Mouse (Mus musculus) c-Kit-negative CD71-positive TER-119-positive erythroid progenitor cells, embryonic 14.5 days (primary cell): ENCODE measurements around the gene Atxn2.
A peak's percentile ranks its signal among the peaks of the same experiment; 100 is the strongest.
"Not testable (repeated sequence)": the region's sequence is repeated elsewhere in the genome, so short reads cannot be mapped to it uniquely, and the experiment has no call there.

ENCODE experiments used
- DNase-seq: peaks from one replicate; pipeline ENCODE4 v3.0.0-alpha.2; 2013; ENCODE audit warnings: low read depth, low spot score

The Atxn2 gene

DNA sequence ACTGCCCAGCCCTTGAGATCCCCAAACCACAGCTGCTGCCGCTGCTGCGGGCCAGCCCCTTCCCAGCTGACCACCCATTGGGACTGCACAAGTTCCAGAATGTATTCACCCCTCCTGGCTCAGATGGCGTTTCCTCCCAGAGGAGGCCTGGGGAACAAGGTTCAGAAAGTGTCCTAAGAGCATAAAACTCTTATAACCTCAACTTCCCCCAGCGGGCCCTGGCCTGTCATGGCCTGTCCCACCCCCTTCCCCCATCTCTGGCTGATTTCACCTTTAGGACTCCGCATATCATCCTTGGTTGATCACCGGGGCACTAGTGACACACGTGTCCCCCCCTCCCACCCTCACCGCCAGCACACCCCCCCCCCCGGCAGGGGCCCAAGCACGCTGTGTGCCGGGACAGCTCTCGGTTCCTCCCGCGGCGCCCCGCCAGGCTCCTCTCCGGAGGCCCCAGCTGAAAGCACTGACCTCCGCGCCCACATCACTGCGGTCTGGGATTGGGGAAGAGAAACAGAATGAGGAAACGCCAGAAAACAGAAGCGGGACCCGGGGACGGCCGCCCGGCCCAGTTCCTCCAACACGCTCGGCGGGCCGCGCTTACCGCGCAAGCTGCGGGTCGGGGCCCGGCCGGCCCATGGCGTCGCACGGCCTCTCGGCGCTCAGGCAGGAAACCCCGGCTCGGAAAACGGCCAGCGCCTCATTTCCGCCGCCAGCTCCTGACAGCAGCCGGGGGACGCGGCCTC lies 125.0 kb downstream of the Atxn2 start:
- DNase-seq, result no peak

DNA sequence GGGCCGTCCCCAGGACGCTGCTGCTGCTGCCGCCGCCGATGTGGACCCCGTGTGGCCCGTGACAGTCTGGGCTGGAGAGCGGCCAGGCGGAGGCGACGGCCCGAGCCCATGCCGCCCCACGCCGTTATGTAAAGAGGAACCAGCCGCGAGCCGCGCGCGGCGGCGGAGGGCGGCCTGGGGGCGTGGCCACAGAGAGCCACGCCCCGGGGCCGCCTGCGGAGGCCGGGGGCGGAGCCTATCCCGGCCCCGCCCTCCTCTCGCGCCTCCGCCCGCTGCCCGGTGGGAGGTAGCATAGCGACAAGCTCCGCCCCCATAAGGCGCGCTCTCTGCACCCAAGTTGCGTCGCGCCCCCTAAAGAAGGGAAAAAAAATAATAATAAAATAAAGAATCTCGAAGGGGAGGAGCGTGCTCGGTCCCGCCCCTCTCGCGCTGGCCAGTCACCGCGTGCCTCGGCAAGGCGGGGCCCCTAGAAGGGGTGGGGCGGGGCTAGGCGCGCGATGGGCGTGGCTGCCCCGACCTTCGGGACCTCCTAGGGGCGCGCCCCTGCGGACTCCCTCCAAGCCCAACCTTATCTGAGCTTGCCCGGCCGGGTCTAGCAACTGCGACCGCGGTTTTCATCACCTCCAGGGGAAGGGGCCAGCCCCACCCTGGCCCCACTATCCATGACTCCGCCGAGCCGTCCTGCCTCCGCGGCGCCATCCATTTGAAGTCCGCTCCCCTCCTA lies 125.7 kb downstream of the Atxn2 start:
- DNase-seq, result peak; percentile 81

DNA sequence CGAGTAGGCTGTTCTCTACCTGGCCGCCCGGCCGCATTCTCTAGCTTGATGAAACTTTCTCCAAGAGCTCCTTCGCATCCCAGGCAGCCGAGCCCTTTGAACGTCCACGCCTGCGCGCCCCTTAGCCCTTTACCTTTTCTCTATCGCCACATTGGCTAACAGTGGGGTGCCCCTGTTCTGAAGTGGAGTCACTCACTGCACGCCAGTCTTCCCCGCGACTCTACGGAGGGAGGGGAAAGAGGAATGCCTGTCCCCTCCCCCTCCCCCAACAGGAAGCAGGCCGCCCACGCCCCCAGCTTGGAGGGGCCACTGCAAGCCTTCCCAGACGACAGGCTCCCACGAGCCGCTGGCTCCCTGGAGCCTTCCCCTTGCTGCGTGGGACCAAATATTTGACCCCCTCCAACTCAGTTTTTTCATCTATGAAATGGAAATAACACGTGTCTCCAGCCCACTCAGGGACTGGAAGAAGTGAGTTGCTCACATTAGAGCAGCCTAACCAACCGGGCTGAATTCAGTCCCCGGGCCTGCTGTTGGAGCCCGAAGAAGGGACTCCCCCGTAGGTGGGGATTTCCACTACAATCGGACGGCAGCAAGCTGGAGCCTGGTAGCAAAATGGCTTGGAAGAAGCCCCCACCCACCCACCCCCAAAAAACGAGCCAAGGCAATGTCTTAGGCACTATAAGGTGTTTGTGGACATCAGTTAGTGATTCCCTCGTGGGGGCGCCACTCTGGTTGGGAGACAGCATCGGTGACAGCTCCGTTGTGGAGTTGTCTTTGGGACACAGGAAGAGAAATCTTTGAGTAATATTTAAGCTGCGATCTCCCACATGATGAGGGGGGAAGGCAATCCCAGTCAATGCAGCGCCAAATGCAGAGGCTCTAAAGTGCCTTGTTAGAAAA lies 126.6 kb downstream of the Atxn2 start, which contains the start of gene Sh2b3:
Gene Sh2b3, minus strand, starts transcription at position 206 of the 900 bp plus-strand sequence.
- no peak for DNase-seq

DNA sequence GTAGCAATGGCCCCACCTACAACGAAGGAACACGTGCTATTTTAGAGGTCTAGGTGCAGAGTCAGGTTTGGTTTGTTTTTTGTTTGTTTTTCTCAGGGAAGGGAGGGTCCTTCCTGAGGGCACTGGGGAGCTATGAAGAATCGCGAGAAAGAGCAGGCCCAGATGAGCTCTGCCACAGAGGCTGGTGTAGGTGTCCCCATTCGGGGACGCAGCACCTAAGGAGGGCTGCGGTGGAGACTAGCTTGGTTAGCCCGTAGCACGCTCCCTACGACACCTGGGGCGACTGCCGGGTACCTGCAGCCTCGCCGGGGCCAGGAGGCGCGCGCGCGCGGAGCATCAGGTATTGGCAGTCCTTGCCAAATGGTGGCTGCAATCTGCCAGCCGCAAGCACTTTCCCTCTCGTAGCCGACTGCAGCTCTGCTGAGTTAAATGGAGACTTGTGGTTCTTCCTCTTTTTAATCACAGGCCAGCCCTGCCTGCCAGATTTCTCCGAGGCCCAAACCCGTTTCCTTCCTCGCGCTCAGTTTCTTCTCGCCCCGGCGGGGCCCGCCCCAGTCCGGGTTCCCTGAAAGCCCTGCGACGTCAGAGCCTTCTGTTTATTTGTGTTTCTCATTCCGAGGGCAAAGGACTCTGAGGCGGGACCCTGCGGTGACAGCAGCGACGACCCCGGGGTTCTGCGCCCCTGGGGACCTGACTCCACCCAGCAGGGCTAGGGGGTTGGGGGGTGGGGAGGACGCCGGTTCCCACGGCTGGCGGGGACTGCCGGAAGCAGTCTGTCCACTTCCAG lies 127.4 kb downstream of the Atxn2 start:
- no peak for DNase-seq

DNA sequence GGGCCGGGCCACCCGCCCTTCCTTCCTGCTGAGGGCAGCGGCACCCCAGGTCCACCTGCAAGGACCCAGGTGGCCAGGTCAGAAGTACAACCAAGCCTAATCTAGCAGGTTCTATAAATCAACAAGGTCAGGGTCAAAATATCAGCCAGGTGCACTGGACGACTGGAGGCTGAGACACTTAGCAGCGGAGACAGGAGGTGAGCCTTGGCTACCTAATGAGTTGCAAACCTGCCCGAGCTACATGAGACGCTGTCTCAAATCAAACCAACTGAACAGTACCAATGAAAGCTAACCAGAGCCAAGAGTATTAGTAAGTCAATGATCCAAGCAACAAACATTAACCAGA lies 128.0 kb downstream of the Atxn2 start:
- no peak for DNase-seq

DNA sequence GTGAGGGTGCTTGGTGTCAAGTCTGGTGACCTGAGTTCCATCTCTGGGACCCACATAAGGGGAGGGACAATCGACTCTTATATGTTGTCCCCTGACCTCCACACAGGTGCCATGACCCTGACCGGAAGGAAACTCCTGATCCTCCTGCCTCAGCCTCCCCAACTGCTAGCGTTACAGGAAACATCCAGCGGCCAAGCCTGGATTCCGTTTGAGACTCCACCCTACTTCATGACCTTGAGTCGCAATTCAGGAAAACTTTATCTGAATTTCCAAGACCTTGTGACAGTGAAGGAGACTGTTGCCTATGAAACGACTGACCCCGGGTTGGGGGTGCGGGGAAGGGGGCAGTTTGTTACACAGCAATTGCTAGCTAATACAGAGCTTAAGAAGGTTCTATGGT lies 130.4 kb downstream of the Atxn2 start:
- DNase-seq, result no peak

DNA sequence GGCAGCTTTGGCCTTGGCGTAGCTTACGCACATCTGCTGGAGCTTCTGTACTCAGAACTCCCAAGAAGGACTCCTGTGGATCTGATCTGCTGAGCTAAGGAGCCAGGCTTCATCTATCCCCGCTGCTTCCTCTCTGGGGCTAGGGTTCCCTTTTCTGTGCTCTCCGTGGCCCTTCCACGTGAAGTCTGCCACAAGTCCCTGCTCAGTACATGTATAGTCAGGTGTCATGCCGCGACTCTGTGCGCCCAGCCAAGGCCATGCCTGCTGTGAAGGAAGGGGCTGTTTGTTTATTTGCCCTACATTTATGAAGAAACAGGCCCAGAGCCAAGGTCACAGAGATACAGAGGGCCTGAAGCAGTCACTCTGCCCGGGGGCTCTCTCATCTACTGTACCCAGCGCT lies 130.8 kb downstream of the Atxn2 start:
- DNase-seq, result no peak

DNA sequence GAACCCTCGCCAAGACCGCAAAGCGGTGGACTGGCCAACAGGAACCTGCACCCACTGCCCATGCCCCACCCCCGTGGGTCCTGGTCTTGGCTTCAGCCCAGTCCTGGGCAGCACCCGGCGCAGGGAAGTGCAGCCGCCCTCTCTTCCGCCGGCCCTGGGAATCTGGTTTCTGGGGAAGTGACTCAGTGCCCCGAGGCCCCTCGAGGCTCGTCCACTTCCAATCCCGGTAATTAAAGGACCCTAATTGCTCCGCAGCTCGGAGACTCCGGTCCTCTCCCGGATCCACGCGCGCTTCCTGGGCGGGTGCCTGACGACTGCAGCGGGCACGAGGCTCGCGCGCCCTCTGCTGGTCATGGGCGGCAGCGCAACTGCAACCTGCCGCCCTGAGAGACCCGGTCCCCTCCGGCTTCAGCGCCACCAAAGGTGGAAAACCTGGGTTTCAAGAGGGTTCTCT lies 131.6 kb downstream of the Atxn2 start:
- DNase-seq, result peak; percentile 60

DNA sequence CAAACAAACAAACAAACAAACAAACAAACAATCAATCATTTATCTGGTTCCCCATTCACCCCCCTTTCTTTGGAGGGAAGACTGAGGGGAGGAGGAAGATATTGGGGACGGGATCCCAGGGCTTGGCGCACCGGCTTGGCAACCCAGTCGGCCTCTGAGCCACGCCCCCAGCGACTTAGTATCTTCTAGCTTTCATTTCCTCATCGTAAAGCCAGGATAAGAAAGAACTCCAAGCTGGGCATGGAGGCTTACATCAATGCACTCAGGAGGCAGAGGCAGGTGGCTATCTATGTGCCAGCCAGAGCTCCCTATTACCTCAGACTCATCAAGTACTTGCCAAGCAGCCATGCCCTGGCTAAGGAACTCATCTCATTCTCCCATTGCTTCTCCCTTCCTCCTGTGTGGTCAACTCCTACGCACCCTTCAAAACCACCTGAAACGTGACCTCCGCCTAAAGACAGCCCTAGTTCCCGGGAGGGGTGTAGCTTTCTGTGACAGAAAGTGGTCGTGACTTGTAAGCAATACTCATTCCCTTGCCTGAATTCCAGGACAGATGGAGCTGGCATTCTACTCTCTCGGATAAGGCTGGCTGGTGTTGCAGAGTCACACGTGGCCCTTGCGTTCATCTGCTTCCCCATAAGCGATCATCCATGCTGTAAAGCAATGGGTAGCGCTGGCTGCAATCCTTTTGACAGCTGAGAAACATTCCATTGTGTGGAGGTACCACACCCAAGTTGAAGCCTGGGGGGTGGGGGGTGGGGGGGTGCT lies 132.2 kb downstream of the Atxn2 start:
- DNase-seq, result no peak

DNA sequence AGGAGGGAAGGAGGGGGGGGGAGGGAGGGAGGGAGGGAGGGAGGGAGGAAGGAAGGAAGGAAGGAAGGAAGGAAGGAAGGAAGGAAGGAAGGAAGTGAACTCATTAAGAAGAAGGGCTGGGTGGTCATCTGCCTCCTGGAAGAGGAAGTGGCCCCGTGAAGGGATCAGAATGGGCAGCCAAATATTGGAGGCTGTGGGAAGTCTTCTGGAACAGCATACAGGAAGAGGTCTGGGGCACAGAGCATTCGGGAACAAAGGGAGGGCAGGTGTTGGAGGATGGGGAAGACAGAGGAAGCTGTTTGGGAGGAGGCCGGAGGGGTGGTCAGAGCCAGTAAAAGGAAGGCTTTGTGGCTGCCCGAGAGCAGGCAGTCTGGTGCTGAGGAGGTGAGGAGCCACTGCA lies 134.2 kb downstream of the Atxn2 start:
- no peak for DNase-seq

DNA sequence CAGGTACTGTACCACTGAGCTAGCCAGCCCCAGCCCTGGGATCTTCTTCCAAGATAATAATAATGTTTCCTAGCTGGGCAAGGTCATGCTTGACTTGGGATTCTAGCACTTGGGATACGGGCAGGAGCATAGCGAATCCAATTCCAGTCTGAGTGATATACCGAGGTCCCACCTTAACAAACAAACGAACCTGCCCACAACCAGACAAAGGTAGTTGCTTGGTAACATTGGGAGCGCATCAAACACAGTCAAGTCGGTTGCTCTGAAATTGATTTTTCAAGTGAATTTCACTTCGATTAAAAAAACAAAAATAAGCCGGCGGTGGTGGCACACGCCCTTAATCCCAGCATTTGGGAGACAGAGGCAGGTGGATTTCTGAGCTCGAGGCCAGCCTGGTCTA lies 135.2 kb downstream of the Atxn2 start:
- DNase-seq, result no peak

DNA sequence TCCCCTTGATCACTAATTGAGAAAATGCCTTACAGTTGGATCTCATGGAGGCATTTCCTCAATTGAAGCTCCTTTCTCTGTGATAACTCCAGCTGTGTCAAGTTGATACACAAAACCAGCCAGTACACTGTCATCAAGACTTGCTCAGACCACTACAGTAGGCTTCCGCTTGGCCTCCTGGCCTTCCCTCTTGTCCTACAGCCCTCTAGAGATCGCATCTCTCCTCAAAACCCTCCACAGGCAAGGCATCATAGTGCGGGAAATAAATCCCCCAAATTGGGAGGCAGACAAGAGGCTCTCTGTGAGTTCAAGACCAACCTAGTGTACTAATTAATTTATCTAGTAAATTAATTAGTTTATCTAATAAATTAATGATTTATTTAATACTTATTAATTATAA lies 136.1 kb downstream of the Atxn2 start:
- not testable (repeated sequence) for DNase-seq

DNA sequence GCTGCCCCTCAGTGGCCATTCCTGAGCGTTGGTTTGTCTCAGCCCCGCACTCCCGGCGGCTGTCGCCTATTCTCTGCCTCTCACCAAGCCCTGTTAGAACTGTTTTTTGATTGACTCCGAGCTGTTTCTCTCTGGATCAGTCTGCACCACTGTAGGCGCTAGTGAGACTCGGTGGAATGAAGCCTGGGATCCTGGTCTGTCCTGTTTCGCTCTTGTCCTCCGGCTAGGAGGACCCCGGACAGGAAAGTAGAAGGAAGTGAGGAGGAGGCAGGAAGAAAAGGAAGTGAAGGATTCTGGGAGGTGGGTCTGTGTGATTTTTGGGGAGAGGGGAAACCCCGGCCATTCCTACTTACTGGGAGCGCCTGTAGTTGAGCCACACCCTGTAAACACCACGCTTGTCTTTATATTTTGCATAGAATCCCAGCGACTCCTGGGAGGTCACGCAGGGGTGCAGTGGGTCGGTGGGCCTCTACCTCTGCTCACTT lies 136.9 kb downstream of the Atxn2 start:
- no peak for DNase-seq

DNA sequence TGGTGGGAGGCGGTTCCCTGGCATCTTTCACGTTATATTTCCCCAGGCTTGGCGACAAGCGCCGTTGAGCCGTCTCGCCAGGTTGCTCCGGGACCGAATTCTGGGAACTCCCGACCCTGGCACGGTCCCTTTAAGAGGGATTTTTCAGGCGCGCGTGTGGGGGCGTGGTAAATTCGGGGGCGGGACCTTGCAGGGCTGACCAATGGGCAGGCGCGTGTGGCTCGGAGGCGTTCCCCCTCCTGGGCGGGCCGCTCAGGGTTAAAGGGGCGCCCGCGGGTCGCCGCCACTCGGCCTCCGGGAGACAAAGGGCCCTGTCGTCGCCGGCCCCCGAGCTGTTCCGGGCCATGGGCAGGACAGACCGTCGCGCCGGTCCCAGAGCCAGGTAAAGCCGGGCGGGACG lies 137.6 kb downstream of the Atxn2 start, which contains the start of gene Pheta1:
Gene Pheta1, plus strand, starts transcription at position 242 of the 400 bp plus-strand sequence.
- peak; percentile 82 for DNase-seq

DNA sequence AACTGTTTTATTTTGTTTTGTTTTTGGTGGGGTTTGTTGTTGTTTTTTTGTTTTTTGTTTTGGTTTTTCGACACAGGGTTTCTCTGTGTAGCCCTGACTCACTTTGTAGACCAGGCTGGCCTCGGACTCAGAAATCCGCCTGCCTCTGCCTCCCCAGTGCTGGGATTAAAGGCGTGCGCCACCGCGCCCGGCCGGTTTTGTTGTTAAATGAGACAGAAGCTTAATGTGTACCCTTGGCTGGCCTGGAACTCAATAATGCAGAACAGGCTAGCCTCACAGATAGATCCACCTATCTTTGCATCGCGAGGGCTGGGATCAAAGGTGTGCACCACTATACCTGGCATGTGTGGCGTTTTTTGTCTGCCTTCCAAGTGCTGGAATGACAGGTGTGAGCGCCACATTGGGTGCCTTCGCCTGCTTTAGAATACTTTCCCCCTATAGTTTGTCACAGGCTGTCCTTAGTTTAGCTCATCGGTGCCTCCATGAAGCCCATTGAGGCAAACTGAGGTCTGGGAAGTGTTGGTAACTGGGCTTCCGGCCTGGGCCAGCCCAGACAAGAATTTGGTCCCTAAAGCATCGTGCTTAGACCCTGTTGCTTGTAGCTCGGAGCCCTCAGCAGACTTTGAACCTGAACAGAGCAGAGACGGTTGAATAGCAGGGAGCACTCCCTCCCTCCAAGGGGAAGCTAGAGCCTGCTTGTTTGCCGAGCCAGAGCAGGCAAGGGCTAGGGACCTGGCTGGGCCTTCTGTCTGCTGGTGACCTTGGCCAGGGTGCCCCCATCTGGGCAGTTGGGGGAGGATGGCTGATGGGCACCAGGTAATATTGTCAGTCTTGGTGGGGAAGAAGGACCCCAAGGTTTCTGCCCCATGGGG lies 138.6 kb downstream of the Atxn2 start:
- DNase-seq, result no peak

DNA sequence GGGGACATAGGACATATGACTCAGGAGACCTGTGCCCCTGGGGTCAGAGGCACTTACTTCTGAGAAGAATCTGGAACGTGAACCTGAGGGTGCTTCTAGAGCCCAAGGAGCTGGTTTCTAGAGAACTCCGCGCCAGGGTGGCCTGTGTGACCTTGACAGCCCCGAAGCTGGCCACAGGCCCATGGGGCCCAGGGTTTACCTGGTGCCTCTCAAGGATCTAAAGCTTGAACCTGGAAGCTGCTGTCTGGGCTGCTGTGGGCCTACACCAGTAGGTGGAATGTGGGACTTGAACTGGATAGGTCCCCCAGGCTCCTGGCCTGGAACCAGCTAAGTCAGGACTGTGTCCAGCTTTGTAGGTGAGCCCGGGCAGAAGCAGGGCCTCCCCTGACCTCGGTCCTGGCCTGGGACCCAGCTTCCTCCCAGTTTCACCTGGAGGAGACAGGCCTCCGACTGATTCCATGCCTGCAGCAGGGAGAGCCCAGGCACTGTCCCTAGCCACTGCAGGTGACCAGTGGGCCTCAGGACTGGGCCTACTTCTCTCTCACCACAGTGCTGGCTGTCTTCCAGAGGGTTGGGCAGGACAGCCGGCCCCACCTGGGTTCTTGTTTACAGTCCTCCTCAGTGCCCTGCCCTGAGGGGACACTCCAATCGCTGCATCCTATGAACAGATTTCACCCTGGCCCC lies 142.4 kb downstream of the Atxn2 start:
- DNase-seq, result no peak

DNA sequence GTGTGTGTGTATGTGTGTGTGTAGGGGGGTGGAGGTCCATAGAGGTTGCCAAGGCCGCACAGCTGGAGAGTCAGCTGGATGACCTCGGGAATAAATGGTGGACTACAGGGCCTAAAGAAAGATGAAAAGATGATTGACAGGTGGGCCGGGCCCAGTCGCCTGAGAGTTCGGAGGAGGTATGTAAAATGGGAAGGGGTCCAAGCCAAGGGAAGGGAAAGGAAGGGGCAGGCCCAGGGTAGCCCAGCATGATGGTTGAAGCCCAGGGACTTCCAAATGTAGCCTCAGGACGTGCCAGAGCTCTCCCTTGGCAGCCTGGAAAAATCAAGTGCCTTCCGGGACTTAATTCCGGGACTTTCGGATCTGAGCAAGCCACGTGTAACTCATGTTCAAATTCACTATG lies 143.6 kb downstream of the Atxn2 start:
- no peak for DNase-seq

DNA sequence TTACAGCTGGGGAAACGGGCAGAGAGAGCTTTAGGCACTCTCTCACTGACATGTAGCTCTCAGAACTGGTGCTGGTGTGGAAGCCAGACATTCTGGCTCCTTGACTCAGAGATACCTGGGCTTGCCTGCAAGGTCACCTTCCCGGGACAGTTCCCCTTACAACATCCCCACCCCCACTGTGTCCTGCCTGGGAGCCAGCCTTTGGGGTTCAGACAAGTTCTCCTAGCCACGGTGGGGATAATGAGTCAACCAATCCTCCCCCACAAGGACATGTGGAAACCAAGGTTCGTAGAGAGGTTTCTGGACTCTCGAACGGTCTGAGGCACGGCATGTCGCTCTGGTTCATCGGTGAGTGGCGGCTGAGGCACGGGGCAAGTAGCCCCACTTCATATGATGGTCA lies 145.6 kb downstream of the Atxn2 start:
- DNase-seq, result no peak

DNA sequence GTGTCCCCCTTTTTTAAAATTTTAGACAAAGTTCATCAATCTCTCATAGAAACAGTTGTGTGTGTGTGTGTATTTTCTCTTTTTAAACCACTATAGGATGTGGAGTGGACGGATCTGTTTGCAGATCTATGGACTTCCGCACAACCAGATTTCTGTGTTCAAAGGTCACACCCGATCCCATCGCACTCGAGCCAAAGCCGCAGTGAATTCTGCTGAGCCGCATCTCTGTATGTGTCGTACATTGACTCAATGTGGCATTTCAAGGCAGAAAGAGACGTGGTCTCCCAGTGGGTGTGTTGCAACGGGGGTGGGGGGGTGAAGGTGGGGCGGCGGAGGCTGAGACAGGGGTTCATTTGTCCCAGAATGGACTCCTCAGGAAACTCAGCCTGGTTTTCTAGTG lies 147.3 kb downstream of the Atxn2 start:
- DNase-seq, result no peak
